Mouse (Mus musculus) bone marrow macrophage, adult 2 months (primary cell): ENCODE results near the gene Ttc7b. TPM values are rescaled to one million over a fixed set of nuclear protein-coding genes. Genes with fewer than 3 reads are reported as not detected.
A peak's percentile ranks its signal among the peaks of the same experiment; 100 is the strongest.

Experiments
- H3K27ac ChIP-seq: 2 replicates; pipeline ENCODE4 v1.5.1; 2012; ENCODE audit warnings: low read depth, low read length; ENCODE audit not compliant: insufficient read depth
- H3K4me1 ChIP-seq: 2 replicates; pipeline ENCODE4 v1.6.1; 2012; ENCODE audit warnings: low read length; ENCODE audit not compliant: control insufficient read depth, insufficient read depth
- H3K4me3 ChIP-seq: 2 replicates; pipeline ENCODE4 v1.5.1; 2012; ENCODE audit warnings: mild to moderate bottlenecking, low read length, moderate library complexity; ENCODE audit not compliant: insufficient read depth
- CTCF ChIP-seq: IDR thresholded peaks from 2 replicates; pipeline ENCODE4 v1.5.1; 2012; ENCODE audit warnings: low read depth, mild to moderate bottlenecking, low read length, moderate library complexity
- POLR2A ChIP-seq: IDR thresholded peaks from 2 replicates; pipeline ENCODE4 v1.6.1; 2012; ENCODE audit warnings: mild to moderate bottlenecking, low read depth, low read length, borderline replicate concordance
- polyA plus RNA-seq: library from polyadenylated mRNA; stranded (reverse); fragments of >200 nt; gene quantifications from 2 replicates; pipeline ENCODE4 v1.2.4, GENCODE M21; 2012; ENCODE audit not compliant: missing spikeins, insufficient read depth, insufficient read length

Gene Ttc7b
- polyA plus RNA-seq, 1 experiment: 18.8 TPM

DNA sequence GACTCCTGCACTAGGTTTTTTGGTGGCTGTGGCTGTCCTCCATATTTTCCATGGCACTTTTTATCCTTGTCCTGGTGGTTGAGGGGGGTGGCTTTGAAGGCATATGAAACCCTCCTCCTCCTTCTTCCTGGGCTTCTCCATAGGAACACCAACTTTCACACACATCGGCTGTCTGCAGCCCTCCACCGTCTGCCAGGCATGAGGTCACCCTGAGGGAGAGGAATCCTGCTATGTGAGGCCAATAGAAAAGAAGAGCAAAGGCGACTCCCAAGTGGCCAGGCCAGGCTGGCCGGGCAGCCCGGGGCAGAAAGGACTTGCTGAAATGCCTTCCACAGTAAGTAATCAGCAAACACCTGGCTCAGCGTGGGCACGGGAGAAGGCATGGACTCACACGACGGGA, 8.0 kb downstream of the Ttc7b start:
- peaks cover 32% of the 10 kb centered on the region for H3K4me1 ChIP-seq
- H3K27ac ChIP-seq: no peak overlapping the region
- H3K4me3 ChIP-seq: no peak overlapping the region
- TF ChIP-seq POLR2A (no peak), CTCF (no peak)

- TF ChIP-seq CTCF: no peak
- TF ChIP-seq POLR2A: no peak
- Histone ChIP-seq H3K4me3 (no peak overlapping the region), H3K27ac (peak overlapping the region; percentile 20; the same call in 1 of the 2 replicates), H3K4me1 (peaks cover 42% of the 10 kb centered on the region)
Measured at GRCm38 (mm10) chr12:100509615-100510282, 10.9 kb downstream of the Ttc7b start.

GRCm38 (mm10) chr12:100508668-100509067, 12.0 kb downstream of the Ttc7b start:
- peak overlapping the region; percentile 20 for H3K27ac ChIP-seq
- H3K4me1 ChIP-seq: peaks cover 48% of the 10 kb centered on the region
- no peak overlapping the region for H3K4me3 ChIP-seq
- TF ChIP-seq CTCF (no peak), POLR2A (no peak)

DNA sequence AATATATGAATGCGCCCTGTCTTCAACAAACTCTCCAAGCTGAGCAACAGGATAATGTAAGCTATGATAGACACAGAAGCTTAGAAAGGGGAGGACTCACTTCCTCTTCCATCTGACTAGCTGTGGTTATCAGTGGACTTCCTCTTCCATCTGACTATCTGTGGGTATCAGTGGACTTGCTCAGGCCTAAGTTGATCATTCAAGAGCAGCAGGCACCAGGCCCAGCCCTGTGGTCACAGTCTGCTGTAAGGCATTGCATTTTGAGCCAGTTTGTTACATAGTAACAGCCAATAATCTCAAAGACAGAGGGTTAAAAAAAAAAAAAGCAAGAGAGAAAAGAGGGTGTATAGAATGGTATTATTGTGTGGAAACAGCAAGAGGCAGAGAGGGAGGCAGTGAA, 15.1 kb downstream of the Ttc7b start:
- Histone ChIP-seq H3K27ac (peak overlapping the region; percentile 46), H3K4me3 (no peak overlapping the region), H3K4me1 (peaks cover 65% of the 10 kb centered on the region)
- TF ChIP-seq POLR2A (no peak), CTCF (no peak)

DNA sequence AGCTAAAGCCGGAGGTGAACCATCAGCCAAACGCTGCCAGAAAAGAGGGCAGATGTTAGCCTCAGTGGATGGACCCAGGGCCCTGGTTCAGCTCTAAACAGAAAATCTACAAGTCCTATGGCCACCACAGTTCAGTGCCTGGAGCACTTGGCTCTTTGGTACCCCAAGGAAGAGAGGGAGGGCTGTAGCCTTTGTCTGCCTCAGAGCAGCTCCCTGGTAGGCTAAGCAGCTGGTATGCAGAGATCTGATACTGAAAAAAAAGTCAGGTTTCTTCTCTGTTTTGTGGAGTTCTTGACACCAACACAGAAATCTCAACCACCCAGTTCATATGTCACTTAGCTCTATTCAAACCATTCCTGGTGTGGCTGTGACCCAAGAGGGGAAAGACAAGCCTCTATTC, 16.0 kb downstream of the Ttc7b start:
- no peak for TF ChIP-seq CTCF
- TF ChIP-seq POLR2A: no peak
- no peak overlapping the region; the same call in 1 of the 2 replicates for H3K27ac ChIP-seq
- no peak overlapping the region for H3K4me3 ChIP-seq
- peaks cover 65% of the 10 kb centered on the region for H3K4me1 ChIP-seq

DNA sequence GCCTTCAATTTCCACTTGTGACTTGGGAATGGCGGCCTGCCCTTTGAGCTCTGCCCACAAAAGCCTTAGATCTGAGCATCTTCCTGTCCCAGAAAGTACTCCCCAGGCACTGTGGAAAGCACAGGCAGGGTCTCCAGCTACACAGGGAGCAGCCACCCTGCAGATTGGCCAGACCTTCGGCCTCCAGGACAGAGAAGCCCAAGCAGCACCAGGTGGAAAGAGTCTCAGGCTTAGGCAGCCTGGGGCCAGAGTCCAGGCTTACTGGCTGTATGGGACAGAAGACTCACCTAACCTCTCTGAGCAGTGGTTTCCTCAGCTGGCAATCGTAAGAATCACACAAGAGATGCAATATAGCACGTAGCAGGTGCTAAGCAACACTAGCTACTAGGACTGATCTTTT, 17.0 kb downstream of the Ttc7b start:
- Histone ChIP-seq H3K4me1 (peaks cover 64% of the 10 kb centered on the region), H3K27ac (no peak overlapping the region), H3K4me3 (no peak overlapping the region)
- TF ChIP-seq CTCF: no peak
- TF ChIP-seq POLR2A: no peak

- TF ChIP-seq POLR2A: no peak
- no peak for TF ChIP-seq CTCF
- Histone ChIP-seq H3K4me1 (peaks cover 69% of the 10 kb centered on the region), H3K4me3 (no peak overlapping the region), H3K27ac (peak overlapping the region; percentile 27; the same call in 1 of the 2 replicates)
Measured at GRCm38 (mm10) chr12:100502544-100502943, 18.1 kb downstream of the Ttc7b start.

DNA sequence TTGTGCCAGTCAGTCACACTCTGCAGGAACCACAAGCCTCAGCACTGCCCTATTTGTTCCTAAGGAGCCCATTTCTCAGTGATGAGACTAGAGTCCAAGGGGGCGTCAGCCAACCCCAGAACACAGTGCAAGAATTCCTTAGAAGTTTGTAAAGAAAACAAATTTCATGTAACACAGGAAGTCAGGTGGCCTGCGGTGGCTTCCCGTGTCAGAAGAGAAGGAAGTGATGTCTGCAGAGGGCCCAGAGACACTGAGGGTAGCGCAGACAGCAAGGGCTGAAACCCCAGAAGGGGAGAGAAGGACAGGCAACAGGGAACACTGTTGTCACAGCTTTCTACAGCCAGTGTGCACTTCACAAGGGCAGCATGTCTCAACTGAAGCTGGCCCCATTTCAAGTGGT, 19.4 kb downstream of the Ttc7b start:
- Histone ChIP-seq H3K4me1 (peaks cover 67% of the 10 kb centered on the region), H3K27ac (peak overlapping the region; percentile 69), H3K4me3 (no peak overlapping the region)
- no peak for TF ChIP-seq POLR2A
- TF ChIP-seq CTCF: no peak

- H3K4me3 ChIP-seq: peak overlapping the region; percentile 25
- TF ChIP-seq CTCF: no peak
- TF ChIP-seq POLR2A: no peak
- H3K4me1 ChIP-seq: peaks cover 56% of the 10 kb centered on the region
- H3K27ac ChIP-seq: peak overlapping the region; percentile 81
Measured at GRCm38 (mm10) chr12:100499469-100499868, 21.2 kb downstream of the Ttc7b start.

DNA sequence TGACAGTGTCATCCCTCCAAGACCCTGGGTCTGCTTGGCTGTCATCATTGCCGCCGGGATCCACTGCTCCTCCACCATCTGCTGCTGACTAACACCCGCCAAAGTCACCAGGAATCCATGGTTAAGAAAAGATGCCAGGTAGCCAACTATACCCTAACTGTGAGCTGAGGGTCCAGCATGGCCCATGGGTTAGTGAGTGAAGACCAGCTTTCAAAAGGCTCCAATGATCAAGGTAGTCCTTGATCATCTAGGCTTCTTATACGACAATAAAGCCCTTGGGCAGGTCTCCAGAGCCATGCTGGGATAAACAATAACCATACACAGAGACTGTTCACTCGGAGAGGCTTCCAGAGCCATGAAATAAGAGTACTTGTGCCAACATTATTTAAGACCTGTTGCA, 22.6 kb downstream of the Ttc7b start:
- H3K27ac ChIP-seq: no peak overlapping the region
- no peak overlapping the region for H3K4me3 ChIP-seq
- TF ChIP-seq CTCF (no peak), POLR2A (no peak)
- peaks cover 44% of the 10 kb centered on the region for H3K4me1 ChIP-seq
